Mouse (Mus musculus): ENCODE results near the gene Efna5. TPM values are rescaled to one million over a fixed set of nuclear protein-coding genes. Genes with fewer than 3 reads are reported as not detected.
A peak's percentile ranks its signal among the peaks of the same experiment; 100 is the strongest.

The Efna5 gene
- total and polyA plus RNA-seq, 3 experiments, result 0.04 to 0.23 TPM; not detected in 1

DNA sequence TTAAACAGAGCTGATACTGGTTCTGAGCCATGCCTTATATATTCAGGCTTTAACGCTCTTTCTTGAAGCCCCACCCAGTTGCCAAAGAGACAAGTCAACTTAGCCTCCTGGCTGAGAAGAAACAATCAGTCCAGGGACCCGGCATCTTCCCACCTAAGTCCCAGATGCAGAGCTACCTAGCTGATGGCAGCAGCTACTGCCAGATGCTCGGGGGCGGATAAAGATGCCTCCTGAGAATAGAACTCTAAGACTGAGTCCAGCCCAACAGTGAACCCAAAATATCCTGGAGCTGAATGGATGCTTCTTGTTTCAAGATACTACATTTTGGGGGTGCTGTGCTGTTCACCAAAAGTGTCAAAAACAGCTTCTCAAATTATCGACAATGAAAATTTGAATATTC lies 8.9 kb upstream of the Efna5 start:
- H3K4me3 ChIP-seq (replicated peaks in 1 of 3; ENCODE audit: low read depth in 2 of 3, low read length in 2 of 3, poor library complexity in 1 of 3), result no peak overlapping the region
- no peak for DNase-seq (ENCODE audit: extremely low read depth)
- no peaks in the 10 kb centered on the region for H3K27me3 ChIP-seq (replicated peaks)
- dilution Hi-C loops (cut with MboI; ENCODE audit: extremely low pct_ligation_motif_present, extremely low pct_unique_long_range_greater_than_20kb, low sequenced_read_pairs), result no loop called here
- no peaks in the 10 kb centered on the region for H3K36me3 ChIP-seq (replicated peaks in 1 of 2; ENCODE audit: control insufficient read depth in 1 of 2, insufficient read depth in 1 of 2, low read length in 1 of 2)
- H3K79me2 ChIP-seq (replicated peaks; ENCODE audit: control insufficient read depth, extremely low read depth, insufficient read depth, poor library complexity, severe bottlenecking), result no peaks in the 10 kb centered on the region
- H3K4me2 ChIP-seq (ENCODE audit: insufficient read depth, low read depth, poor library complexity, severe bottlenecking), result peak overlapping the region; percentile 81
- no peak for TF ChIP-seq NELFE (IDR thresholded peaks at IDR 0.05; ENCODE audit: low read depth, low read length)
- no peak for TF ChIP-seq GABPA (IDR thresholded peaks at IDR 0.05; ENCODE audit: insufficient replicate concordance, low read depth, low read length)
- no peak for TF ChIP-seq MAX (IDR thresholded peaks at IDR 0.05; ENCODE audit: low read length)
- no peak for TF ChIP-seq CTCF (conservative IDR thresholded peaks at IDR 0.05 in 1 of 2, IDR thresholded peaks at IDR 0.05 in 1 of 2; ENCODE audit: low read depth in 2 of 2, low read length in 2 of 2)
- TF ChIP-seq NRF1 (IDR thresholded peaks at IDR 0.05; ENCODE audit: low read depth, low read length), result no peak
- no peak for TF ChIP-seq TBP (conservative IDR thresholded peaks at IDR 0.05; ENCODE audit: low read depth, low read length)
- no peak for TF ChIP-seq SMC3 (IDR thresholded peaks at IDR 0.05; ENCODE audit: low read depth, low read length)
- no peaks in the 10 kb centered on the region for H3K9me3 ChIP-seq (replicated peaks; ENCODE audit: low read length)
- H3K9ac ChIP-seq (ENCODE audit: insufficient read depth, low read depth), result no peak overlapping the region; the same call in 1 of the 2 replicates
- in situ Hi-C loops (cut with MboI; ENCODE audit: low pct_ligation_motif_present, low pct_unique_long_range_greater_than_20kb, low sequenced_read_pairs), result no loop called here
- H3K27ac ChIP-seq (ENCODE audit: insufficient read depth, low read depth), result no peak overlapping the region
- peaks cover 0 to 6% of the 10 kb centered on the region in 2 experiments; a peak in 2 of 4 replicates for H3K4me1 ChIP-seq (ENCODE audit: control insufficient read depth in 1 of 2, insufficient read depth in 2 of 2)

DNA sequence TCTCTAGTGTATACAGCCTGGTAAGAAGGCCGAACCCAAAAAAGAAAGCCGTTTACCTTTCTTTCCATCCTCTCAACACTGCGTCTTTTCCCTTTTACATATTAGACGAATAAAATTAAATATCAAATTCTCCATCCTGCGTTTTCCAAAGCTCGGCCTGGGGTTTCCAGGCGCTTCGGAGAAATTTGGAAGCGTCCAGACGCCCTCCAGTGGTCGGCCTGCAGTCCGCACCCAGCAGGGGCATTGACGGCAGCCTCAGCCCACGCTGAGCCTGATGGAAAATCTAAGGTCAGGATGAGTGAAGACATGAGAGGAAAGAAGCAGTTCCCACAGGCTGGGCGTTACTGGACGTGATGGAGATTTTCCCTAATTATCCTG lies 3.0 kb upstream of the Efna5 start:
- no peaks in the 10 kb centered on the region for H3K36me3 ChIP-seq (replicated peaks in 1 of 2; ENCODE audit: control insufficient read depth in 1 of 2, insufficient read depth in 1 of 2, low read length in 1 of 2)
- in situ Hi-C loops (cut with MboI; ENCODE audit: low pct_ligation_motif_present, low pct_unique_long_range_greater_than_20kb, low sequenced_read_pairs) (no loop called here), dilution Hi-C loops (cut with MboI; ENCODE audit: extremely low pct_ligation_motif_present, extremely low pct_unique_long_range_greater_than_20kb, low sequenced_read_pairs) (no loop called here)
- no peak overlapping the region for H3K27ac ChIP-seq (ENCODE audit: insufficient read depth, low read depth)
- peaks cover 22% of the 10 kb centered on the region for H3K9me3 ChIP-seq (replicated peaks; ENCODE audit: low read length)
- 0 out of 2 replicates have a peak overlapping the region, but pooled peaks have one; percentile 39 for H3K4me2 ChIP-seq (ENCODE audit: insufficient read depth, low read depth, poor library complexity, severe bottlenecking)
- no peak for TF ChIP-seq USF2 (conservative IDR thresholded peaks at IDR 0.05; ENCODE audit: low read depth, low read length)
- TF ChIP-seq RAD21 (IDR thresholded peaks at IDR 0.05; ENCODE audit: low read depth, low read length), result peak; percentile 54
- TF ChIP-seq CTCF (conservative IDR thresholded peaks at IDR 0.05 in 1 of 2, IDR thresholded peaks at IDR 0.05 in 1 of 2; ENCODE audit: low read depth in 2 of 2, low read length in 2 of 2), result peak; percentile 48 to 58
- TF ChIP-seq SMC3 (IDR thresholded peaks at IDR 0.05; ENCODE audit: low read depth, low read length), result peak; percentile 33
- DNase-seq (ENCODE audit: extremely low read depth), result peak; percentile 68
- peaks cover 0 to 5% of the 10 kb centered on the region in 2 experiments; a peak in 1 of 4 replicates for H3K4me1 ChIP-seq (ENCODE audit: control insufficient read depth in 1 of 2, insufficient read depth in 2 of 2)
- H3K4me3 ChIP-seq (replicated peaks in 1 of 3; ENCODE audit: low read depth in 2 of 3, low read length in 2 of 3, poor library complexity in 1 of 3), result peak overlapping the region in 1 of 3 experiments; percentile 52
- no peaks in the 10 kb centered on the region for H3K79me2 ChIP-seq (replicated peaks; ENCODE audit: control insufficient read depth, extremely low read depth, insufficient read depth, poor library complexity, severe bottlenecking)
- no peaks in the 10 kb centered on the region for H3K27me3 ChIP-seq (replicated peaks)
- H3K9ac ChIP-seq (ENCODE audit: insufficient read depth, low read depth), result no peak overlapping the region

DNA sequence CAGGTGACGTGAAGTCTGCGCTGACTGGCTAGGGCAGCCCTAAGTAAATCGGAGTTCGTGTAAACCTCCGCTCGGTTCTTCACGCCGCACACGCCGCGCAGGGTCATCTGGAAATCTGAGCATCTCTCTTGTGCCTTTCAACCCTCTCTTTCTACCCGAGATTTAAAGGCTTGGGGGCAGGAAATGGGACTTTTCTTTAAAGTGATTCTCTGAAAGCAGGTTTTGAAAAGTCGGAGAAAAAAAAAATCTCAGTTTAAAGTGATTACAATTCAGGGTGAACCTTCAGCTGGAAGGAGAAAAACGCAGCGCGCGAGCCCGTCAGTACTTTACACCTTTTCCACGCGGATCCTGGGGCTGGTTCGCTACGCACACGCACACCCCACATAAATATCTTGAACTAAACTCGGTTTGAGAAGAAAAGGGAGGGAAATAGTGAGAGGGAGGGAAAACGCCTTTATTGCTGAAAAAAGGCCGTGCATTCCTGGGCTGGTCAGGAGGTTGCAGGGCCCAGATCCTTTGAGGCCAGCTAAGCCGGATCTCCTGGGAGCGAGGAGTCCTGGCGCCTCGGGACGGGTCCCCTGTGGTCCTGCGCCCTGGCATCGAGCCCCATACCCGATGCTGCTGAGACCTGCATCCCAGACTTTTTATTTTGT lies 2.5 kb upstream of the Efna5 start:
- Histone ChIP-seq H3K79me2 (replicated peaks; ENCODE audit: control insufficient read depth, extremely low read depth, insufficient read depth, poor library complexity, severe bottlenecking) (no peaks in the 10 kb centered on the region), H3K27me3 (replicated peaks) (no peaks in the 10 kb centered on the region), H3K4me2 (ENCODE audit: insufficient read depth, low read depth, poor library complexity, severe bottlenecking) (peak overlapping the region; percentile 39; the same call in 1 of the 2 replicates), H3K9me3 (replicated peaks; ENCODE audit: low read length) (peaks cover 22% of the 10 kb centered on the region), H3K27ac (ENCODE audit: insufficient read depth, low read depth) (no peak overlapping the region), H3K4me1 (ENCODE audit: control insufficient read depth in 1 of 2, insufficient read depth in 2 of 2) (peaks cover 0 to 5% of the 10 kb centered on the region in 2 experiments; a peak in 1 of 4 replicates), H3K9ac (ENCODE audit: insufficient read depth, low read depth) (no peak overlapping the region), H3K36me3 (replicated peaks in 1 of 2; ENCODE audit: control insufficient read depth in 1 of 2, insufficient read depth in 1 of 2, low read length in 1 of 2) (no peaks in the 10 kb centered on the region), H3K4me3 (replicated peaks in 1 of 3; ENCODE audit: low read depth in 2 of 3, low read length in 2 of 3, poor library complexity in 1 of 3) (peak overlapping the region in 2 of 3 experiments; percentile 9 to 52)
- in situ Hi-C loops (cut with MboI; ENCODE audit: low pct_ligation_motif_present, low pct_unique_long_range_greater_than_20kb, low sequenced_read_pairs) (no loop called here), dilution Hi-C loops (cut with MboI; ENCODE audit: extremely low pct_ligation_motif_present, extremely low pct_unique_long_range_greater_than_20kb, low sequenced_read_pairs) (no loop called here)
- peak; percentile 64 for DNase-seq (ENCODE audit: extremely low read depth)
- TF ChIP-seq MXI1 (IDR thresholded peaks at IDR 0.05; ENCODE audit: low read depth, low read length) (no peak), PAX5 (IDR thresholded peaks at IDR 0.05; ENCODE audit: low read length) (no peak), POLR2A (IDR thresholded peaks at IDR 0.05; ENCODE audit: low read depth, low read length) (no peak), MYC (IDR thresholded peaks at IDR 0.05; ENCODE audit: low read depth, low read length) (no peak)

All from CH12.LX (cell line).